Mouse (Mus musculus) right cerebral cortex, adult 2 months (tissue): Measurements from ENCODE around the gene Schip1.
A peak's percentile ranks its signal among the peaks of the same experiment; 100 is the strongest.

Source experiments
- DNase-seq, 2 experiments: peaks; one replicate each; pipeline ENCODE4 v3.0.0; 2021 to 2022; ENCODE audit warnings: low spot score in 2 of 2

The Schip1 gene

GRCm38 (mm10) chr3:68126284-68126856 lies 61.8 kb downstream of the Schip1 start:
- DNase-seq: peak; percentile 27 to 29

- DNase-seq: no peak
These were observed 65.8 kb downstream of the Schip1 start for GRCm38 (mm10) chr3:68130386-68130785.

DNA sequence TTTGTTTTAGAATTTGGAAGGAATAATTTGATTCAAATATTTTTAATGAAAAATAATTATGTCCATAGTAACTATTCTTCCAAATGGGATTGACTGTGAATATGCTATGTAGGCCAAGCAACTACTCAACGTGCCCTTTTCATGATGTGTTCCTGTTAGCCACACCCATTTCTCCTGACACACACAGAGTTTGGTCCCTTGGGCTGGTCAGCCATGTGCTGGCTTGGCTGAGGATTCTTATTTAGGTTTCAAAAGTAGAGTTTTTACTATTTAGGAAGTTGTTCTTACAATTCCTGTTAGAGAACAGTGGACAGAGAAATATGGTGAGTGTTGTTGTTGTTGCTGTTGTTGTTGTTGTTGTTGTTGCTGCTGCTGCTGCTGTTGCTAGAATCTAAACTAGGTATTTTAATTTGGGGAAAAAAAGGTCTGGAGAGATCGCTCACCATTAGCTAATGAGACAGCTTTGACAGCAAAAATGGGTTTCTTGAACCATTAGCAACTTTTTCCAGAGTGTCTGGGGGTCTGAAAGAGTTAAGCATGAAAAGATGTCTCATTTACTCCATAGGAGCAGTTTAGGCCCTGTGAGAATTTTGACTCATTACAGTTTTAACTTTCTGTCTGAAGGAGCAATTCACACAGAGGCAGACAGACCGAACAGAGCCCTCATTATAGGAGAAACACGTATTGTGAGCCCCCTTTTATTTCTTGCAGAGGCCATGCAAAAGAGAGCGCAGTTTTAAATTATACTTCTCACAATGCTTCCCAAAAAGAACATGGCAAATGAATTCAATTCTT lies 74.4 kb downstream of the Schip1 start:
- DNase-seq: no peak

GRCm38 (mm10) chr3:68150688-68151087 lies 86.1 kb downstream of the Schip1 start:
- DNase-seq: no peak

DNA sequence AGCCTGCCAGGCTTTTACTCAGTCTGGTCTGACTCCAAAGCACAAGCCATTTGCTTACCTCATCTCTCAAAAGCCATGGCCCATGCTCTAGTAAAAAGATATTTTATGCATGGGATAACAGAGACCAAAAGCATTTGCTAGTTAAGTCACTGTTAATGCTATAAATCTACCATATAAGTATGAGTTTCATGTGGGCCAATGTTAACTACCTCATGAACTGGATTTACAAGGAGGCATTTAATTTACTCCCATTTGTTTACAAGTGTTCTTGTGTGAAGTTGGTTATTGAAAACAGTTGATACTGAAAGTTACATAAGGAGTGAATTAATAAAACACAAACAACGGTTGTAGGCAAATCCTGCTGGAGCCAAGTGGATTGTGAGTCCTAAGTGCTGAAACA lies 95.6 kb downstream of the Schip1 start:
- DNase-seq: no peak

DNA sequence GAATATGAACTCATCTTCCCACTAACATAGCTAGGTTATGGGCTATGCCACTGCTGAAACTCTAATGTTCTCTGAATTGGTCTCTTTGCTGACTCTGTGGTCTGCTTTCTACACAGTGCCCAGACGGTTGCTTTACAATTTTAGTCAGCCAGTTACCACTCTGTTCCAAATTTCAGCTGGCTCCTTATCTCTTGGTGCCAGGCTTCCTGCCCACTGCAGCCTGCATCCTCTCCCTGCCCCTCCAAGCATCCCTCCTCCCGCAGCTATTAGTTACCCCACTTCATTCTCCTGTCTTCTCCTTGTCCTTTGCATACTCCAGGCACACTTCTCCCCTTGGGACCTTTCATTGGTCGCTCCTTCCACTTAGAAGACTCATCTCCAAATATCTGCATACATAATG lies 96.2 kb downstream of the Schip1 start:
- no peak for DNase-seq

DNA sequence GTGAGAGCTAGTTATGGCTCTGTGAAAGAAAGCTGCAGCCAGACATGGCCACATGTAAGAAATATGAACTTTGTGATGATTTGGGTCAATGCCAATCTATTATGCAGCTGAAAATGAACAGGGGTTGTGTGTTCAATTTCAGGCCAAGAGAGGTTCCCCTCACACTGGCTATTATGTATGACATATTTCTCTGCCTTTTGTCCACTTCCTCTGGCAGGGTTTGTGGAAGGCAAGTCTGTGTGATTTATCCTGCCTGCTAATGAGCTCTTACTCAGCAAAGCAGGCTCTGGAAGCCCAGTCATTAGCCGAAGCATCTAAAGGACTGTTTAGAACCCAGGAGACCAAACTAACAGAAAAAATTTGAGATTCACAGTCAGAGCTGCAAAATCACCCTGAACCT lies 113.6 kb downstream of the Schip1 start:
- DNase-seq: no peak

GRCm38 (mm10) chr3:68187471-68187870 lies 122.9 kb downstream of the Schip1 start:
- no peak for DNase-seq

GRCm38 (mm10) chr3:68189100-68189499 lies 124.5 kb downstream of the Schip1 start:
- no peak for DNase-seq

DNA sequence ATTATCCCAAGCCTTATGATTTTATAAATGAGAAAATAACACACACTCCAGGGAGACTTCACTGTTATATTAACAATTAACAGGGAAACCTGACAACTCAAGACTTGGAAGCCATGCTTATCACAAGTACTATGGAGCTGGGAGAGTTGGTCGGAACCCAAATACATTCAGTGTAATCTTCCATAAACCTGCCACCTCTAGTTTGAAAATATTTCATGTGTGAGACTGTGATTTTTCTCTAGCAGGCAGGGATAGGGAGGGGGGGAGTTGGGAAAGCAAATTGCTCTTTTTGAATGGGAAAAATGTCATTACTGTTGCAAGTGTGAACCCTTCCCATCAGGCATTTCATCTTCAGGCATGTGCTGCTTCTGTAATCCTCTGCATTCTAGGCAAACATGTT lies 132.3 kb downstream of the Schip1 start:
- no peak for DNase-seq

- no peak for DNase-seq
These were observed 136.6 kb downstream of the Schip1 start for GRCm38 (mm10) chr3:68201214-68201613.

DNA sequence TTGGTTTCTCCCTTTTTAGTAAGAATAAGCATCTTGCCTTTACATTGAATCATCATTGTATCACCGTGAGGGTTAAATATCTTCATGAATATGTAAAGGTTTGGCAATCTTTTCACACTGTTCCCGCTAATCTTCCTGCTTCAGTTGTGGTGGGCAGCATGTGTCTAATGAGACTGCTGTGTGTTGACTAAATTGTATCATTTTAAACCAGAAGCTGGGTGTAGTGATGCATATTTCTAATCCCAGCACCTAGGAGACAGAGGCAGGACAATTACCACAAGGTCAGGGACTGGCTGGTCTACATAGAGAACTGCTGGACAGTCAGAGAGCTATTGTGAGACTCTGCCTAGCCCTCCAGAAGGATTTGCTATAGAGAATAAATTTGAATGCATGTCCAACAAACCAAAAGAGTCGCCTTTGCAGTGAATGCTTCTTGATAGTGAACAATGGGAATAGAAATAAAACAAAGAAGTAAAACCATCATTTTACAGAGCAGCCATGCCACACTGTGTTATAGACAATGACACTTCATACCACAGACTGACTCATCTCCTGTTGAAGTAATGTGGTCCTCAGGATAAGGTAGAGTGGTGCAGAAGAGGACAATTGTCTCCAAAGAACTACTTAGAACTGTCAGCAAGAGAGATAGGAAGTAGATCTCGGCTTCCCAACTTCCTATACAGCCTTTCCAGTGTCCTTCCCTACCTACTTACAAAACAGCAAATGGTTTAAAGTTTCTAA lies 137.7 kb downstream of the Schip1 start:
- no peak for DNase-seq

- no peak for DNase-seq
These were observed 139.4 kb downstream of the Schip1 start for GRCm38 (mm10) chr3:68203934-68204467.

- no peak for DNase-seq
These were observed 145.8 kb downstream of the Schip1 start for GRCm38 (mm10) chr3:68210422-68210821.

- DNase-seq: no peak
These were observed 156.8 kb downstream of the Schip1 start for GRCm38 (mm10) chr3:68221452-68221851.

DNA sequence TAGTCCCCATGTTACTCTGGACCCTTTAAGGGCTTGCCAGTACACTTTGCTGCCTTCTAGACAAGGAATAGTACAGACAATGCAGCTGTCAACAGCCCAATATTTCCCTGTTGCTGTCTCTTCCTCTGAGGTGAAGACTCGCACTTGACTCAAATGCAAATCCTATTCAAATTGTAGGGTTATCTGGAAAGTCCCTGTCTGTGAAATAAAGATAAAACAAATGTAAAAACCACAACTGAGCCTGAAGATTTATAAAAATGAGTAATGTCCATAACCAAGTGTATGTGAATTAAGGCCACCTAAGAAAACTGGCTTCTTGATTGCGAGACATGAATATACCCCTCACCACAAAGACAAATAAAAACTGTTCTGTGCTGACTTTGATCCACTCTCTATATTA lies 175.3 kb downstream of the Schip1 start:
- no peak for DNase-seq

- no peak for DNase-seq
These were observed 178.6 kb downstream of the Schip1 start for GRCm38 (mm10) chr3:68243239-68243638.

DNA sequence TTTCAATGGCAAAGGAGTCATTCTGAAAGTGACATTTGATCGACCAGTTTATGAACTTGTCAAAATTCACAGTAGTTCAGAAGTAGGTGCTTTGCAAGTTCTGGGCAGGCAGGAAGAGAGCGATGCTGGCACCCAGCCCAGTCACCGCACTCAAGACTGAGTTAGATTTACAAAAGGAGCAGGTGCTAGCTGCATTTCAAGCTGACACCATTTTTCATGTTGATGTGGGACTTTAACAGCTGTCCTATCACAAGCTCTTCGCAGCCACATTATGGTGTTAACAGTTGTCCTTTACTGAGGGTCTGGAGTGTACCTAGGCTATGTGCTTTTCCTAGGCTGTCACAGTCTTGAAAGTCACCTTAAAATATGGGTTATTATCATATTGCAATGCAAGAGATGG lies 181.6 kb downstream of the Schip1 start:
- DNase-seq: peak; percentile 32 to 42

- peak in 1 of 2 experiments; percentile 25 for DNase-seq
These were observed 186.0 kb downstream of the Schip1 start for GRCm38 (mm10) chr3:68250589-68250988.

DNA sequence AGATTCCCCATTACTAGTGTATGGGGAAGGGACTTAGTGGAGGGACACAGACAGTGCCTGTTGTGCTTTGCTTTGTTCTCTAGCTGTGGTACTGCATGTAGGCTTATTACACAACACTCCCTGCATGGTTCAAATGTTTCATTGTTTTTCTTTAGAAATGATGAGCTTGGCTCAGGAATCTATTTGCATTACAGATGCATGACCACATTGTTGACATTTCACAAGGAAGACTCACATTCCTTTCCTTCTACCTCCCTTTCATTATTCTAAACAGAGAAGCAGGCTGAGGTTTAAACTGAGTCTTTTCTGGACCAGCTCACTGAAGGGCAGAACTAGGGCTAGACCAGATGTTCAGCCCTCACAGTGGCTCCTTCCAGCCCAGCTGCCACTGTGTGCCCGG lies 187.7 kb downstream of the Schip1 start:
- DNase-seq: no peak

DNA sequence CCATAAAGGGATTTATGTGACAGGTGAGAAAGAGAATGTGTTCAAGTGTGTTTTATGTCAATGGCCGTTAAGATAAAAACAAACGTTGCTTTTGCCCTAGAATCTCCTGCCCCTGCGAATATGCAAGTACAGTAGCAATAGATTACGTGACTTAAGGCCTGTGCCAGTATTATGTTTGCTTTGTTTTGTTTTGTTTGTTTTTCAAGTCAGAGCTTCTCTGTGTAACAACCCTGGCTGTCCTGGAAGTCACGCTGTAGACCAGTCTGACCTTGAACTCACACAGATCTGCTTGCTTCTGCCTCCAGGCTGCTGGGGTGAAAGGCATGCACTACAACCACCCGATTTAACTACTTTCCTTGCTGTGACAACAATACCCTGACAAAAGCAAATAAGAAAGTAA lies 197.7 kb downstream of the Schip1 start:
- DNase-seq: no peak

DNA sequence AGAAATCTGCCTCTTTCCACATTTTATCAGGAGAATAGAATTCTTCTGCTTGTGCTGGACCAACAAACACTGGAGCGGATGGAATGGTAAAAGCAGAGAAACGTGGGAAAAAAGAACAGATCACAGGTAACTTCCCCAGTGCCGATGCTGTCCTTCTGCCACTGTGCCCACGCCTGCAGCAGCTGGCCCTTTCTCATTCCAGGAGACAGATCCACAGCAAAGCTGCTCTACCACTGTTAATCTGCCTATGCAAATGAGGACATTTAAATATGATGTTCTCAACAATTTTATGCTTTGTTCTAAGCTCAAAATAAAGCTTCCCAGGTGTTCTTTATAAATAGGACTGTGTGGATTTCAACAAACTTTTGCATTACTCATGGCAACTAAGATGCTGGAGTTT lies 203.3 kb downstream of the Schip1 start:
- no peak for DNase-seq

GRCm38 (mm10) chr3:68269251-68269650 lies 204.6 kb downstream of the Schip1 start:
- DNase-seq: no peak
